In the genomic region with DNA sequence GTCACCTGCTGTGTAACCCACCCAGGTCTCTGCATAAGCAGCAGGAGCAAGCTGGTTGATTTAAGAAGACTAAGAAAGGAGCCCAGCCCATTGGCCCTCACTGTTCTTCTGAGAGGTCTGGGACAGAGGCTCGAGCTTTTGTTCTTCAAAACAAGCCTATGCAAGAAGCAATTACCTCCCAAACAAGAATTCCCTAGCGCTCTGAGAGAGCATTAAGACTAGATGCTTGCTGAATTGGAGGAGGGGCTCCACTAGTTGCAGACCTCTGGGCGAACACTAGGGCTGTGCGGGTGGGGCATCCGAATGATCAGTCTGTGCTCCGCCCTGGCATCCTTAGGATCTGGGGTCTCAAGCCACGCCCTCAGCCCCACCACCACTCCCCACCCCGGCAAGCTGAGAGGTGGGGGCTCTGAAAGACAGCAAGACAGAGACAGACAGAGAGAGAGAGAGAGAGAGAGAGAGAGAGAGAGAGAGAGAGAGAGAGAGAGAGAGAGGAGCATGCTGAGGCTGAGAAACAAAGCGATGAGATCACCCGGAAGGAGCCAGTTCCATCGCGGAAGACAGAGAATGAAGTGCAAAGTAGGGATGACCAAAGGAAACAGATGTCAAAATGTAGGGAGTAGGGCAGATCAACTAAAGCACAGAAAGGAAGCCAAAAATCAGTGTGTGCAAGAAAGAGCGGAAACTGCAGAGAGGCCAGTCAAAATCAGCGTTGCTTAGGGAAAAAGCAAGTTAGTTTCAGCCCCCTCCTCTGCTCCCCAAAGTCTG, we compare ENCODE assay signal across 10 mouse cellular contexts. TPM values are rescaled to one million over a fixed set of nuclear protein-coding genes. Genes with fewer than 3 reads are reported as not detected.
DNase-seq lines count a peak whose midpoint lies in the region; ATAC-seq and TF ChIP-seq lines count a peak whose summit lies in the region.
"Had no signal": no experiment of that assay in that cellular context is flagged by ENCODE, and none has a peak within 500 bp of the region (broad histone marks: within the 10 kb centered on the region; RNA-seq: fewer than 3 reads in every experiment).

No protein-coding gene starts in this region.

- H3K27me3 ChIP-seq in kidney, embryonic 14.5 days (ENCODE audit: control insufficient read depth, insufficient read depth, low read length), result no peaks in the 10 kb centered on the region
- no peaks in the 10 kb centered on the region for H3K27me3 ChIP-seq in heart, embryonic 11.5 days (ENCODE audit: control insufficient read depth, insufficient read depth, low read length)
- no peaks in the 10 kb centered on the region for H3K27me3 ChIP-seq in limb, embryonic 14.5 days (ENCODE audit: control insufficient read depth, insufficient read depth, low read length)
- no peaks in the 10 kb centered on the region for H3K27me3 ChIP-seq in neural tube, embryonic 12.5 days (replicated peaks)

- no peaks in the 10 kb centered on the region for H3K36me3 ChIP-seq in kidney, embryonic 14.5 days (ENCODE audit: control insufficient read depth, insufficient read depth, low read length)
- H3K36me3 ChIP-seq in heart, embryonic 11.5 days (ENCODE audit: control insufficient read depth, insufficient read depth, low read length), result no peaks in the 10 kb centered on the region
- no peaks in the 10 kb centered on the region for H3K36me3 ChIP-seq in limb, embryonic 14.5 days (ENCODE audit: control insufficient read depth, insufficient read depth, low read length)
- H3K36me3 ChIP-seq in neural tube, embryonic 12.5 days, result no peaks in the 10 kb centered on the region

- no peaks in the 10 kb centered on the region for H3K4me1 ChIP-seq in kidney, embryonic 14.5 days (ENCODE audit: control insufficient read depth, insufficient read depth, low read length)
- peaks cover 10% of the 10 kb centered on the region for H3K4me1 ChIP-seq in heart, embryonic 11.5 days (ENCODE audit: control insufficient read depth, insufficient read depth, low read length)
- peaks cover 12% of the 10 kb centered on the region for H3K4me1 ChIP-seq in limb, embryonic 14.5 days (ENCODE audit: control insufficient read depth, insufficient read depth, low read length)
- H3K4me1 ChIP-seq in neural tube, embryonic 12.5 days, result peaks cover 29% of the 10 kb centered on the region
- H3K4me1 ChIP-seq: megakaryocyte, embryonic 14.5 days had no signal

- DNase-seq in kidney, postnatal 25 days, result no peak
- peak; percentile 8 for DNase-seq in c-Kit-positive CD71-negative TER-119-negative erythroid progenitor cells, embryonic 14.5 days (ENCODE audit: low read depth)
- DNase-seq in limb, embryonic 14.5 days (ENCODE audit: low spot score), result peak; percentile 76
- DNase-seq in right cerebral cortex, postnatal 25 days, result no peak

- no peak for TF ChIP-seq POLR2A in limb, embryonic 14.5 days (IDR thresholded peaks at IDR 0.05; ENCODE audit: borderline replicate concordance, extremely low read depth, insufficient read depth, insufficient read length)

- peak; percentile 95 for ATAC-seq in kidney, embryonic 14.5 days (ENCODE audit: low FRiP score, low TSS enrichment)
- peak; percentile 82 for ATAC-seq in heart, embryonic 11.5 days (replicated peaks; ENCODE audit: insufficient number of reproducible peaks, low FRiP score, low TSS enrichment)
- ATAC-seq in limb, embryonic 14.5 days (ENCODE audit: low FRiP score, low read depth), result peak; percentile 83
- ATAC-seq in neural tube, embryonic 12.5 days (ENCODE audit: low FRiP score, low read depth), result peak; percentile 92
- ATAC-seq in erythroblast, adult 5-6 weeks (replicated peaks; ENCODE audit: low FRiP score, poor library complexity, severe bottlenecking), result no peak
- ATAC-seq: Patski had no signal

- H3K4me2 ChIP-seq in kidney, embryonic 14.5 days (replicated peaks; ENCODE audit: low read depth, low read length), result peak overlapping the region; percentile 37
- H3K4me2 ChIP-seq in heart, embryonic 11.5 days, result peak overlapping the region; percentile 57
- H3K4me2 ChIP-seq in limb, embryonic 14.5 days (replicated peaks; ENCODE audit: low read depth, low read length, severe bottlenecking), result peak overlapping the region; percentile 52
- peak overlapping the region; percentile 59 for H3K4me2 ChIP-seq in neural tube, embryonic 12.5 days (replicated peaks)

- 4% methylated on average over 14 of the region's 14 CpGs for WGBS in kidney, embryonic 14.5 days
- WGBS in heart, embryonic 11.5 days (ENCODE audit: insufficient replicate concordance), result 2% methylated on average over 14 of the region's 14 CpGs
- WGBS in limb, embryonic 14.5 days, result 5% methylated on average over 14 of the region's 14 CpGs
- whole genome bisulfite sequencing in neural tube, embryonic 12.5 days, result 4% methylated on average over 14 of the region's 14 CpGs

- peak overlapping the region; percentile 6; the same call in 1 of the 2 replicates for H3K27ac ChIP-seq in kidney, embryonic 14.5 days (ENCODE audit: low read depth, low read length)
- peak overlapping the region; percentile 54 for H3K27ac ChIP-seq in heart, embryonic 11.5 days (ENCODE audit: low read depth, low read length)
- peak overlapping the region; percentile 19; the same call in 1 of the 2 replicates for H3K27ac ChIP-seq in limb, embryonic 14.5 days (replicated peaks; ENCODE audit: low read depth, low read length)
- H3K27ac ChIP-seq in neural tube, embryonic 12.5 days, result peak overlapping the region; percentile 6; the same call in 1 of the 2 replicates

- H3K4me3 ChIP-seq in kidney, embryonic 14.5 days (ENCODE audit: low read length), result peak overlapping the region; percentile 22
- peak overlapping the region; percentile 33 for H3K4me3 ChIP-seq in heart, embryonic 11.5 days (ENCODE audit: low read depth, low read length)
- H3K4me3 ChIP-seq in limb, embryonic 14.5 days (replicated peaks; ENCODE audit: low read length), result peak overlapping the region; percentile 29
- H3K4me3 ChIP-seq in neural tube, embryonic 12.5 days, result peak overlapping the region; percentile 15; the same call in 1 of the 2 replicates
- H3K4me3 ChIP-seq: megakaryocyte, embryonic 14.5 days had no signal

- H3K9me3 ChIP-seq in kidney, embryonic 14.5 days (ENCODE audit: control insufficient read depth, low read length), result no peaks in the 10 kb centered on the region
- H3K9me3 ChIP-seq in heart, embryonic 11.5 days (replicated peaks; ENCODE audit: control insufficient read depth, low read length), result no peaks in the 10 kb centered on the region
- H3K9me3 ChIP-seq in limb, embryonic 14.5 days (ENCODE audit: control insufficient read depth, low read length), result no peaks in the 10 kb centered on the region
- no peaks in the 10 kb centered on the region for H3K9me3 ChIP-seq in neural tube, embryonic 12.5 days
- H3K9me3 ChIP-seq: megakaryocyte, embryonic 14.5 days had no signal

- H3K9ac ChIP-seq in kidney, embryonic 14.5 days (ENCODE audit: low read depth, low read length), result peak overlapping the region; percentile 9; the same call in 1 of the 2 replicates
- H3K9ac ChIP-seq in heart, embryonic 11.5 days (ENCODE audit: low read depth, low read length), result peak overlapping the region; percentile 56; the same call in 1 of the 2 replicates
- H3K9ac ChIP-seq in limb, embryonic 14.5 days (ENCODE audit: low read depth, low read length, severe bottlenecking), result peak overlapping the region; percentile 47
- peak overlapping the region; percentile 41 for H3K9ac ChIP-seq in neural tube, embryonic 12.5 days

RNA-seq across cellular contexts. Expression of a gene that starts 34.3 kb away (rescaled TPM):
- 13.3 and 18.9 TPM in 2 replicates for polyA plus RNA-seq in kidney, embryonic 14.5 days (2014; fragmentation: Nextera tagmentation; extraction: Ambion mirVana)
- polyA plus RNA-seq in heart, embryonic 11.5 days (2014; fragmentation: Nextera tagmentation; extraction: Ambion mirVana), result 24.5 and 25.3 TPM in 2 replicates
- 28.8 and 48.0 TPM in 2 replicates for polyA plus RNA-seq in limb, embryonic 14.5 days (2012; rRNA removed)
- polyA plus RNA-seq in limb, embryonic 14.5 days (2014; fragmentation: Nextera tagmentation; extraction: Ambion mirVana), result 51.1 and 57.0 TPM in 2 replicates
- polyA plus RNA-seq in neural tube, embryonic 12.5 days (2016; fragmentation: Nextera tagmentation; extraction: Ambion mirVana), result 485 and 540 TPM in 2 replicates
- total RNA-seq in erythroblast, adult 5-6 weeks (2015; ENCODE audit: low replicate concordance), result not detected in 2 replicates
- not detected in 2 replicates for total RNA-seq in erythroblast, adult 5-6 weeks (2017; ENCODE audit: low replicate concordance)
- polyA plus RNA-seq: Patski had no signal

Comparison
In these comparisons a context has a peak if more than half of its experiments do, and no peak if none do; other contexts are left out.
1. DNase-seq: peak in c-Kit-positive CD71-negative TER-119-negative erythroid progenitor cells, embryonic 14.5 days (single experiment) and limb, embryonic 14.5 days (single experiment); none in kidney, postnatal 25 days (0 of 2) and right cerebral cortex, postnatal 25 days (single experiment).
2. Peak in every context shown above with its lines, with median percentiles within 50 percentile points of each other: H3K27ac ChIP-seq, H3K4me2 ChIP-seq, H3K4me3 ChIP-seq and H3K9ac ChIP-seq.